Mouse (Mus musculus) embryonic facial prominence, embryonic 11.5 days (tissue): ENCODE results near the gene Dpysl5. TPM values are rescaled to one million over a fixed set of nuclear protein-coding genes. Genes with fewer than 3 reads are reported as not detected.

Experiments used
- polyA plus RNA-seq: library from polyadenylated mRNA; unstranded; fragments of >200 nt; fragmentation: Nextera tagmentation; extraction: Ambion mirVana; gene quantifications from 2 replicates; pipeline ENCODE4 v1.2.1, GENCODE M21; 2014

Dpysl5 gene
- polyA plus RNA-seq, 1 experiment from 2014 or later: 17.6 TPM

Other genes with a start within 250 kb of the Dpysl5 start
- gene Otof, start 249.6 kb upstream of the Dpysl5 start, polyA plus RNA-seq: 0.14 and 0.17 TPM in 2 replicates
- gene 1700001C02Rik, start 245.5 kb upstream of the Dpysl5 start, polyA plus RNA-seq: not detected in 2 replicates
- not detected in 2 replicates for gene Cib4, start 165.7 kb upstream of the Dpysl5 start, polyA plus RNA-seq
- 0.60 and 0.98 TPM in 2 replicates for gene Kcnk3, start 123.4 kb upstream of the Dpysl5 start, polyA plus RNA-seq
- gene Slc35f6, start 63.6 kb upstream of the Dpysl5 start, polyA plus RNA-seq: 22.0 and 23.5 TPM in 2 replicates
- gene Cenpa, start 44.8 kb upstream of the Dpysl5 start, polyA plus RNA-seq: 435 and 450 TPM in 2 replicates
- 15.4 and 18.1 TPM in 2 replicates for gene Mapre3, start 103.1 kb downstream of the Dpysl5 start, polyA plus RNA-seq
- 37.5 and 42.3 TPM in 2 replicates for gene Tmem214, start 156.4 kb downstream of the Dpysl5 start, polyA plus RNA-seq
- gene Agbl5, start 177.1 kb downstream of the Dpysl5 start, polyA plus RNA-seq: 31.5 and 33.0 TPM in 2 replicates
- 347 and 379 TPM in 2 replicates for gene Ost4, start 196.2 kb downstream of the Dpysl5 start, polyA plus RNA-seq
- gene Emilin1, start 201.8 kb downstream of the Dpysl5 start, polyA plus RNA-seq: 79.7 and 95.4 TPM in 2 replicates
- 9.2 and 9.9 TPM in 2 replicates for gene Khk, start 209.9 kb downstream of the Dpysl5 start, polyA plus RNA-seq
- 3.7 and 4.4 TPM in 2 replicates for gene Cgref1, start 234.0 kb downstream of the Dpysl5 start, polyA plus RNA-seq
- gene Preb, start 248.8 kb downstream of the Dpysl5 start, polyA plus RNA-seq: 88.2 and 95.1 TPM in 2 replicates